Mouse (Mus musculus): Measurements from ENCODE around the gene Ccdc69. TPM values are rescaled to one million over a fixed set of nuclear protein-coding genes. Genes with fewer than 3 reads are reported as not detected.
A peak's percentile ranks its signal among the peaks of the same experiment; 100 is the strongest.
"Not testable (repeated sequence)": the region's sequence is repeated elsewhere in the genome, so short reads cannot be mapped to it uniquely, and the experiment has no call there.

Ccdc69 gene
- polyA plus RNA-seq, 1 experiment from 2014 or later, result 0.50 TPM

DNA sequence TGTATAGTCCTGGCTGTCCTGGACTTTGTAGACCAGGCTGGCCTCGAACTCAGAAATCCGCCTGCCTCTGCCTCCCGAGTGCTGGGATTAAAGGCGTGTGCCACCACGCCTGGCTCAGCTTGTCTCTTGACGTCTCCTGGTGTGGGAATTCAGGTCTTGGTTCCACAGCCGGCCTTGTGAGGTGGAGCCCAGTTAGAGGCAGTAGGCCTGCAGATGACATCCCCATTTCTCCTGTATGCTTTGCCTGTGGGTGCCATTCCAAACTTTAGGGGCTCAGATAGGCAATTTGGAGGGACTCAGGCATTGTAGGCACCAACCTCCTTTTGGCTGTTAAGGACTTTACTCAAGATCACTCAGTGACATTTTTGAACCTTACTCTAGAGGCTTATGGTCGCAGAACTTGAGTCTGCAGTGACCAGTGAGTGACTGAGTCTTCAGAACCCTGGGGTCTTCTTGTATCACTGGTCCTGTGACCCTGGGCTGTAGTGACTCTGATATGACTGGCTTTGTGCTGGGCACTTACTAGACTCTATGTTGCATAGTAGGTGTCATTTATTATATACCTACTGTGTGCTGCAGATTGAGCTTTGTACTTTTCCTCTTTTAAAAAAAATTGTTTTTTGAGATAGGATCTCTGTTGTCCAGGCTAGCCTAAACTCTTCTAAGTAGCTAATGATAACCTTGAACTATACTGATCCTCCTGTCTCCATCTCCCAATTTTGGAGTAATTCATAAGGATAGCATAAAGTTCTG, 21.3 kb upstream of the Ccdc69 start:
- ATAC-seq, result no peak
- no peaks in the 10 kb centered on the region for H3K9me3 ChIP-seq (ENCODE audit: control insufficient read depth, low read length)

DNA sequence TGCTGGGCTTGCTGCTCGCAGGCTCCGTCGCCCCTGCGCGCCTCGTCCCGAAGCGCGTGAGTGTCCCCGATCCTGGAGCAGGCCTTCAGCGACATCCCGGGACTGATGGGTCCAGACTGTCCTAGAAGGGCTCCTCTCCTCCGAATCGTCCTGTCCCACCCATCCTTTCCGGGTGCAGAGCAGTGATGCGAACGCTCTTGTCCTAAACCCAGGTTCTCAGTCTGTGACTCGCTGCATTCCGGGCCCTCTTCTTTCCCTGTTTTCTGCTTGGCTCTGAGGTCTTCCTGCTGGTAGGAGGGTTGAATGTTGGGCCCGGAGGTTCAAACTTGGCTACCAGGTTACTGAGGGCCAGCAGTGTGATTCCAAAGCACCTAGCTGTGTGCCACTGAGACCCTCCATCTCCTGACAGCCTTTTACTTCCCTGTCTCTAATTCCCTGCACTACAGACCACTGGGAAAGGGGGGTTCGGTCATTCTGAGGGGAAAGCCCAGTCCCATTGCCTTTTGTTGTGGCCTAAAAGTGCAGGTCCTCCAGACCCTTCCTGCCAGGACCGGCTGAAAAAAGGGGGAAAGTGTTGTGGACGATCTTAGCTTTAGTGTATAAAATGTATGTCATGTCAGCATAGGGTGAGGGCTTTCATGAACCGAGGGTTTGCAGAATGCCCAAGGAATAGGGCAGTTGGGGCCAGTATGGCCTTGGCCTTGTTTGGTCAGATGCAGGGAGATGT, 20.4 kb upstream of the Ccdc69 start:
- WGBS, result 11% methylated on average over 24 of the region's 24 CpGs

More for the DNA sequence above, 21.3 kb upstream of the Ccdc69 start:
- Histone ChIP-seq H3K4me1 (ENCODE audit: control insufficient read depth, insufficient read depth, low read depth, low read length) (peaks cover 12% of the 10 kb centered on the region), H3K36me3 (ENCODE audit: control insufficient read depth, insufficient read depth, low read length) (no peaks in the 10 kb centered on the region), H3K4me3 (ENCODE audit: low read length) (peak overlapping the region; percentile 67; the same call in 1 of the 2 replicates), H3K27ac (ENCODE audit: low read depth, low read length) (no peak overlapping the region), H3K27me3 (replicated peaks; ENCODE audit: control insufficient read depth, insufficient read depth, low read length) (no peaks in the 10 kb centered on the region), H3K4me2 (ENCODE audit: low read length) (peak overlapping the region; percentile 83), H3K9ac (ENCODE audit: low read depth, low read length) (no peak overlapping the region)
- WGBS, result 88% methylated on average over 8 of the region's 8 CpGs

DNA sequence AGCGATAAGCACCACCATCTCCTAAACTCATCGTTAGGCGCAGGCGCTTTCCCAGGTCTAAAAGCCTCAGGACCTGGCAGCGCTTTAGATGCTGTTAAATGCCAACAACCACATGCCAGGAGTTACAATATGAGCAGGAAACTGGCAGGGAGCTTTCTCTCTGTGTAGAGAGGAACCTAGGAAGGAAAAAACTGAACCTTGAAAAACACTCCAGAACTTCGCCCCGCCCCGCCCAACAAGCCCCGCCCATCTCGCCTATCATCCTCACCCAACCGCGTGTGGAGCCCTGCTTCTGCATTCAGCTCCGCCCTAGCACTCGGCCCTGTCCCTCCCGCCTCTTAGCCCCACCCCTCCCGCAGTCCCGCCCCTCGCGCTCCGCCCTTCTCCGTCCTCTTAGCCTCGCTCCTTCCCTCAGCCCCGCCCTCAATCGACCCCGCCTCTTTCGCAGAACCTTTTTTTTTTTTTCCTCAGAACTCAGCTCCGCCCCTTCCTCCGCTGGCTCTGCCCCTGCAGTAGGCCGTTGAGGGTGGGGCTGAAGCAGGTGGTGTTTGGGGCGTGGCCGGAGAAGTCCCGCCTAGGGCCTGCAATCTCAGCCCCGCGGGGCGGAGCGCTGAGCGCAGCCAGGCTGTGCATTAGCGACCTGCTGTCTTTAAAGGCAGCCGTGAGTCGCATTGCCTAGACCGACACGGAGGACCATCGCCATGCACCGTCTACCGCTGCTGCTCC, 19.7 kb upstream of the Ccdc69 start, which contains the start of gene Gm2a:
Gm2a (plus strand) TSS at position 653 of the 726 bp plus-strand sequence.
- 3% methylated on average over 43 of the region's 45 CpGs for WGBS
- peak within 1 kb of the TSS; percentile 67 for H3K4me3 ChIP-seq (ENCODE audit: low read length)
- peak; percentile 96 for ATAC-seq

More for the DNA sequence above, 20.4 kb upstream of the Ccdc69 start:
- peaks cover 12% of the 10 kb centered on the region for H3K4me1 ChIP-seq (ENCODE audit: control insufficient read depth, insufficient read depth, low read depth, low read length)
- peak overlapping the region; percentile 83 for H3K4me2 ChIP-seq (ENCODE audit: low read length)
- H3K4me3 ChIP-seq (ENCODE audit: low read length), result peak overlapping the region; percentile 67
- no peaks in the 10 kb centered on the region for H3K27me3 ChIP-seq (replicated peaks; ENCODE audit: control insufficient read depth, insufficient read depth, low read length)
- ATAC-seq, result no peak
- H3K9ac ChIP-seq (ENCODE audit: low read depth, low read length), result peak overlapping the region; percentile 83
- no peaks in the 10 kb centered on the region for H3K9me3 ChIP-seq (ENCODE audit: control insufficient read depth, low read length)
- H3K36me3 ChIP-seq (ENCODE audit: control insufficient read depth, insufficient read depth, low read length), result no peaks in the 10 kb centered on the region
- peak overlapping the region; percentile 81 for H3K27ac ChIP-seq (ENCODE audit: low read depth, low read length)

DNA sequence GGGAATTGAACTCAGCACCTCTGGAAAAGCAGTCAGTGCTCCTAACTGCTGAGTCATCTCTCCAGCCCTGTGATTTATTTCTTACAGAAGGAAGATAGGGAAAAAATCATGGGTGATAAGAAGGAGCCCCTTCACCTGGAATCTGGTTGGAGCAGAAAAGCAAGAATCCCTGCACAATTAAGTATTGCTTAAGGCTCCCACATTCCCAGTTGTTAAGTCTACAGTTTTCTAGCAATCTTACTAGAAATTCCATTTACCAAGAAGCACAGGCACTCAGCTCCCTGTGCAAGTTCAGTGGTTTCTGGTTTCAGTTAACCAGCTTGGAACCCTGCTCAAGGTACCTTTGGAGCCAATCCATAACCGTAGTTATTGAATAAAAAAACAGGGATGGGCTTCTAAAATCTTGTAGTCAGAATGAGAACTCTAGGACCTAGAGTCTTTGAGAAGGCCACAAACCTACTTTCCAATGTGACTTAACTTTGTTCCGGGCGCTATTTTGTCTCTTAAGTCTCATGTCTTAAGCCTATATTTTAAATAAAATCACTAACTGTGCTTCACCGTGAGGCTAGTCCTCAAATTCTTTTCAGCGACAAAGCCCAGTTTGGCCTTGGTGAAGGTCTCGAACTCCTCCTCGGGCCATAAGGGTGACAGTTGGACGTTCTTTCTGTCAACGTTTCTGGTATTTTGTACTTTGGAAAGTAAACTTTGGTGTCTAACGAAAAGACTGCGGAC, 19.0 kb upstream of the Ccdc69 start:
- WGBS, result 41% methylated on average over 11 of the region's 11 CpGs
- no peaks in the 10 kb centered on the region for H3K27me3 ChIP-seq (replicated peaks; ENCODE audit: control insufficient read depth, insufficient read depth, low read length)
- no peaks in the 10 kb centered on the region for H3K36me3 ChIP-seq (ENCODE audit: control insufficient read depth, insufficient read depth, low read length)
- H3K9me3 ChIP-seq (ENCODE audit: control insufficient read depth, low read length), result no peaks in the 10 kb centered on the region
- peak overlapping the region; percentile 83 for H3K4me2 ChIP-seq (ENCODE audit: low read length)
- H3K27ac ChIP-seq (ENCODE audit: low read depth, low read length), result no peak overlapping the region; the same call in 1 of the 2 replicates
- H3K4me3 ChIP-seq (ENCODE audit: low read length), result peak overlapping the region; percentile 67
- peaks cover 12% of the 10 kb centered on the region for H3K4me1 ChIP-seq (ENCODE audit: control insufficient read depth, insufficient read depth, low read depth, low read length)
- peak overlapping the region; percentile 2; the same call in 1 of the 2 replicates for H3K9ac ChIP-seq (ENCODE audit: low read depth, low read length)
- no peak for ATAC-seq

More for the DNA sequence above, 19.7 kb upstream of the Ccdc69 start, which contains the start of gene Gm2a:
- H3K4me2 ChIP-seq (ENCODE audit: low read length), result peak within 1 kb of the TSS; percentile 83
- H3K27me3 ChIP-seq (replicated peaks; ENCODE audit: control insufficient read depth, insufficient read depth, low read length), result no peaks in the 10 kb centered on the region
- H3K9ac ChIP-seq (ENCODE audit: low read depth, low read length), result peak within 1 kb of the TSS; percentile 83
- no peaks in the 10 kb centered on the region for H3K9me3 ChIP-seq (ENCODE audit: control insufficient read depth, low read length)
- H3K36me3 ChIP-seq (ENCODE audit: control insufficient read depth, insufficient read depth, low read length), result no peaks in the 10 kb centered on the region
- H3K4me1 ChIP-seq (ENCODE audit: control insufficient read depth, insufficient read depth, low read depth, low read length), result peaks cover 12% of the 10 kb centered on the region
- peak within 1 kb of the TSS; percentile 81 for H3K27ac ChIP-seq (ENCODE audit: low read depth, low read length)

DNA sequence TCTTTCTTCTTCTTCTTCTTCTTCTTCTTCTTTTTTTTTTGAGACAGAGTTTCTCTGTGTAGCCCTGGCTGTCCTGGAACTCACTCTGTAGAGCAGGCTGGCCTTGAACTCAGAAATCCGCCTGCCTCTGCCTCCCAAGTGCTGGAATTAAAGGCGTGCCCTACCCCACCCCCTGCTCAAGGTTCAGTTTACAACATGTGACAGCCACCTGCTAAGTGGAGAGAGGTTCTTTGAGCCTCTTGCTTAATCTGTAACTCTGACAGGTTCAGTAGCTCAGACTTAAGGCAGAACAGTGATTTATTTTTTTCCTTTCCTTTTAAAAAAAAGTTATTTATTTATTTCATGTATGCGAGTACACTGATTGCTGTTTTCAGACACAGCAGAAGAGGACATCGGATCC, 18.4 kb upstream of the Ccdc69 start:
- not testable (repeated sequence) for H3K27me3 ChIP-seq (replicated peaks; ENCODE audit: control insufficient read depth, insufficient read depth, low read length); H3K9ac ChIP-seq (ENCODE audit: low read depth, low read length); H3K4me2 ChIP-seq (ENCODE audit: low read length); H3K27ac ChIP-seq (ENCODE audit: low read depth, low read length); H3K9me3 ChIP-seq (ENCODE audit: control insufficient read depth, low read length); H3K4me3 ChIP-seq (ENCODE audit: low read length); ATAC-seq; H3K36me3 ChIP-seq (ENCODE audit: control insufficient read depth, insufficient read depth, low read length)
- peaks cover 12% of the 10 kb centered on the region for H3K4me1 ChIP-seq (ENCODE audit: control insufficient read depth, insufficient read depth, low read depth, low read length)
- WGBS, result 92% methylated on average over 4 of the region's 4 CpGs

DNA sequence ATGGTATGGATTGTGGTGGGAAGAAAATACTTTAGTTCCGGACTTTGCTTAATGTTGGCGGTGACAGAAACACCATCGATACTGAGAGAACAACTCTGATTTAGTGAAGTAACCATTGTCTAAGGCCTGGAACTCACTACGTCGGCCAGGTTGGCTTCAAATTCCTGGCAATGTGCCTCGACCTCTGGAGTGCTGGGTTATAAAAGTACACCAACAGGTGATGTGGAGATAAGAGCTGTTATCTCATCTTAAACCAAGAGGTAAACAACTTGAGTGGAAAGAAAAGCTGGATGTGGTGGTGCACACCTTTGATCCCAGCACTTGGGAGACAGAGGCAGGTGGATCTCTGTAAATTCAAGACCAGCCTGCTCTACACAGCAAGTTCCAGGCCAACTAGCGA, 15.2 kb upstream of the Ccdc69 start:
- Histone ChIP-seq H3K36me3 (ENCODE audit: control insufficient read depth, insufficient read depth, low read length) (no peaks in the 10 kb centered on the region), H3K9ac (ENCODE audit: low read depth, low read length) (no peak overlapping the region), H3K4me1 (ENCODE audit: control insufficient read depth, insufficient read depth, low read depth, low read length) (no peaks in the 10 kb centered on the region), H3K4me3 (ENCODE audit: low read length) (no peak overlapping the region), H3K27me3 (replicated peaks; ENCODE audit: control insufficient read depth, insufficient read depth, low read length) (no peaks in the 10 kb centered on the region), H3K27ac (ENCODE audit: low read depth, low read length) (no peak overlapping the region), H3K4me2 (ENCODE audit: low read length) (no peak overlapping the region), H3K9me3 (ENCODE audit: control insufficient read depth, low read length) (no peaks in the 10 kb centered on the region)
- ATAC-seq, result no peak
- WGBS, result 91% methylated on average over 7 of the region's 7 CpGs

DNA sequence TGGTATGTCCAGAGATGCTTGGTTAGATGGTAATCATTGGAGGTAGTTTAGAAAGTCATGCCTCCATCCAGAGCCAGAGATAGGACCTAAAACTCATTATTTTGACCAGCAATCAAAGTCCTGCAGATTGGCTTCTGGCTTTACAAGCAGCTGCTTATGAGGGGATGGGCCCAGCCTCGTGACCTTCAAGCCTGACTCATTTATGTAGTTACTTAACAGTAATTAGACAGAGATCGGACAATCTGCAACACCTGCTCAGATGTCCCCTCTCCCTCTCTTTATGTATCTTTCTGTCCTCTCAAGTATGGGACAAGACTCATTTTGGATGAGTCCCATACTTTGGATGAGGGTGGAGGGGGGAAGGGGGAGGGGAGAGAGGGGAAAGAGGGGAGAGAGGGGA, 12.0 kb upstream of the Ccdc69 start:
- Histone ChIP-seq H3K4me2 (ENCODE audit: low read length) (no peak overlapping the region), H3K9me3 (ENCODE audit: control insufficient read depth, low read length) (no peaks in the 10 kb centered on the region), H3K27ac (ENCODE audit: low read depth, low read length) (no peak overlapping the region), H3K9ac (ENCODE audit: low read depth, low read length) (no peak overlapping the region), H3K4me1 (ENCODE audit: control insufficient read depth, insufficient read depth, low read depth, low read length) (no peaks in the 10 kb centered on the region), H3K36me3 (ENCODE audit: control insufficient read depth, insufficient read depth, low read length) (no peaks in the 10 kb centered on the region), H3K27me3 (replicated peaks; ENCODE audit: control insufficient read depth, insufficient read depth, low read length) (no peaks in the 10 kb centered on the region), H3K4me3 (ENCODE audit: low read length) (no peak overlapping the region)
- ATAC-seq, result no peak
- WGBS, result 86% methylated on average over 2 of the region's 2 CpGs

DNA sequence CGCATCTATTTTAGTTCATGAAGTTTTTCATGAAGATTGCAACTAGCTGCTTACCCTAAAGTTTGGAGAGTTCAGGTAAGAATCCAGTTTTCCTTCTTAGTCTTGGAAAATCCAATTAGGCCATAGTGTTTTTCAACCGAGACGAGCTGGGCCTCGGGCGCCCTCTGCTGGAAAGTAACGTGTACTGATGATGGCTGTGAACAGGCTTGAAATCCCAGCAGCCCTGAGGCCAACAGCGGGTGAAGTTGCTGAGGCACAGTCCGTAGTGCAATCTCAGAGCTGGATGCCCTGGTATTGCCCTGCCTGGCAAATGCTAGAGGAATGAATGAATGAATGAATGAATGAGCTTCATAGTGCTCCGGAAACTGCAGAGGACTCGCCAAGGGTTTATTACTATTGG, 9.1 kb upstream of the Ccdc69 start:
- Histone ChIP-seq H3K27me3 (replicated peaks; ENCODE audit: control insufficient read depth, insufficient read depth, low read length) (no peaks in the 10 kb centered on the region), H3K9me3 (ENCODE audit: control insufficient read depth, low read length) (no peaks in the 10 kb centered on the region), H3K4me1 (ENCODE audit: control insufficient read depth, insufficient read depth, low read depth, low read length) (no peaks in the 10 kb centered on the region), H3K4me2 (ENCODE audit: low read length) (peak overlapping the region; percentile 28; the same call in 1 of the 2 replicates), H3K9ac (ENCODE audit: low read depth, low read length) (no peak overlapping the region), H3K36me3 (ENCODE audit: control insufficient read depth, insufficient read depth, low read length) (no peaks in the 10 kb centered on the region), H3K27ac (ENCODE audit: low read depth, low read length) (no peak overlapping the region), H3K4me3 (ENCODE audit: low read length) (no peak overlapping the region)
- peak; percentile 71; the same call in 1 of the 2 replicates for ATAC-seq
- WGBS, result 6% methylated on average over 10 of the region's 10 CpGs

Measured in hindbrain, embryonic 16.5 days (tissue).